Mouse (Mus musculus): Measurements from ENCODE around the gene Auts2.

- TF ChIP-seq CHD2 (IDR thresholded peaks at IDR 0.05; ENCODE audit: low read depth, low read length): no peak
- no peak for TF ChIP-seq HCFC1 (IDR thresholded peaks at IDR 0.05; ENCODE audit: borderline replicate concordance, insufficient read depth, low read length)
- no peak for TF ChIP-seq ZC3H11A (IDR thresholded peaks at IDR 0.05; ENCODE audit: borderline replicate concordance, low read depth, low read length)
- TF ChIP-seq ZNF384 (IDR thresholded peaks at IDR 0.05; ENCODE audit: low read depth, low read length): no peak
- TF ChIP-seq MAFK (IDR thresholded peaks at IDR 0.05; ENCODE audit: insufficient read depth, low read depth, low read length): no peak
Measured at GRCm38 (mm10) chr5:131595730-131596129, 947.4 kb downstream of the Auts2 start.
